Mouse (Mus musculus): ENCODE measurements at regions not wholly inside any gene's neighbourhood (a gene's known extent, or its start where the extent isn't known, plus 50 kb on each side); places are given as distances from the start of the nearest gene placed in this dataset.

- H3K4me3 ChIP-seq (replicated peaks) = no peak overlapping the region
- no peak for TF ChIP-seq GATA1 (IDR thresholded peaks at IDR 0.05; ENCODE audit: low read length)
- no peaks in the 10 kb centered on the region for H3K4me1 ChIP-seq (ENCODE audit: control insufficient read depth)
- peaks cover 13% of the 10 kb centered on the region for H3K9me3 ChIP-seq (ENCODE audit: control insufficient read depth, low read length)
- H3K27me3 ChIP-seq (ENCODE audit: control insufficient read depth) = no peaks in the 10 kb centered on the region
- no peaks in the 10 kb centered on the region for H3K36me3 ChIP-seq (ENCODE audit: control insufficient read depth)
These were observed 386.4 kb downstream of the Prdm2 start for GRCm38 (mm10) chr4:142826250-142826893.

GRCm38 (mm10) chr4:142825786-142826185 lies 387.0 kb downstream of the Prdm2 start:
- Histone ChIP-seq H3K4me1 (ENCODE audit: control insufficient read depth) (no peaks in the 10 kb centered on the region), H3K4me3 (replicated peaks) (no peak overlapping the region), H3K27me3 (ENCODE audit: control insufficient read depth) (no peaks in the 10 kb centered on the region), H3K9me3 (ENCODE audit: control insufficient read depth, low read length) (peaks cover 16% of the 10 kb centered on the region), H3K36me3 (ENCODE audit: control insufficient read depth) (no peaks in the 10 kb centered on the region)
- TF ChIP-seq TAL1 (IDR thresholded peaks at IDR 0.05; ENCODE audit: low read length) (no peak), GATA1 (IDR thresholded peaks at IDR 0.05; ENCODE audit: low read length) (no peak)

DNA sequence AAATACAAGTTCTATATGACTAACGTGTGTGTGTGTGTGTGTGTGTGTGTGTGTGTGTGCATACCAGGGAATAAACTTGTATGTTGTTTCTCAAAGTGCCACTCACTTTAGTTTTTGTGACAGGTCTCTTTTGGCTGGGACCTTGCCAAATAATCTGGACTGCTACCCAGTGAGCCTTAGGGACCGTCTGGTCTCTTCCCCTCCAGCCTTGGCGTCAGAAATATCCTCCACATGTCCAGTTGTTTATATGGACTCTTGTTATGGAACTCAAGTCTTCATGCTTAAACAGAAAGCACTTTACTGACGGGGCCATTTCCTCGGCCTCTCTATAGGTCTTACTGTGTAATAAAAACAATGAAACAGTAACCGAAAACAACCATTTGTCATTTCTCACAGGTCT lies 394.4 kb downstream of the Prdm2 start:
- TF ChIP-seq GATA1 (IDR thresholded peaks at IDR 0.05; ENCODE audit: low read length) = no peak
- no peak for TF ChIP-seq TAL1 (IDR thresholded peaks at IDR 0.05; ENCODE audit: low read length)
- Histone ChIP-seq H3K4me1 (ENCODE audit: control insufficient read depth) (no peaks in the 10 kb centered on the region), H3K27me3 (ENCODE audit: control insufficient read depth) (no peaks in the 10 kb centered on the region), H3K4me3 (replicated peaks) (no peak overlapping the region), H3K36me3 (ENCODE audit: control insufficient read depth) (no peaks in the 10 kb centered on the region), H3K9me3 (ENCODE audit: control insufficient read depth, low read length) (peaks cover 50% of the 10 kb centered on the region)

- peaks cover 54% of the 10 kb centered on the region for H3K9me3 ChIP-seq (ENCODE audit: control insufficient read depth, low read length)
- no peak overlapping the region for H3K4me3 ChIP-seq (replicated peaks)
- H3K4me1 ChIP-seq (ENCODE audit: control insufficient read depth) = no peaks in the 10 kb centered on the region
- TF ChIP-seq GATA1 (IDR thresholded peaks at IDR 0.05; ENCODE audit: low read length) (no peak), TAL1 (IDR thresholded peaks at IDR 0.05; ENCODE audit: low read length) (no peak)
- no peaks in the 10 kb centered on the region for H3K36me3 ChIP-seq (ENCODE audit: control insufficient read depth)
- no peaks in the 10 kb centered on the region for H3K27me3 ChIP-seq (ENCODE audit: control insufficient read depth)
These were observed 395.8 kb downstream of the Prdm2 start for GRCm38 (mm10) chr4:142816986-142817385.

DNA sequence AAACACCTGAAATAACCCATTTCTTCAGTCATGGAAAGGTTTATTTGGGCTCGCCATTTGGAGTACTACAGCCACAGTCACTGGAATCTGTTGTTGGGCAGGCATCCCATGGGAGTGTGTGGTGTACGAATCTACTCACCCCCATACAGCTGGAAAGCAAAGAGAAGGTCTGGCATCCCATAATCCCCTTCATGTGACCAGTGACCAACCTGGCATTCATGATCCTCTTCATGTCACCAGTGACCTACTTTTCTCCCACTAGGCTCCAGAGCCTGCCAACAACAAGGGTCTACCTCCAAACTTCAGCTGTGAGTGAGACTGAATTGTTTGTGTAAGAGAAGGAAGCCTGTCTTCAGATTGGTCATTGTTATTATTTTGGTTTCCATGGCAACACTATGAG lies 409.0 kb downstream of the Prdm2 start:
- H3K27me3 ChIP-seq (ENCODE audit: control insufficient read depth) = no peaks in the 10 kb centered on the region
- no peaks in the 10 kb centered on the region for H3K36me3 ChIP-seq (ENCODE audit: control insufficient read depth)
- TF ChIP-seq TAL1 (IDR thresholded peaks at IDR 0.05; ENCODE audit: low read length) (no peak), GATA1 (IDR thresholded peaks at IDR 0.05; ENCODE audit: low read length) (no peak)
- H3K4me3 ChIP-seq (replicated peaks) = no peak overlapping the region
- H3K4me1 ChIP-seq (ENCODE audit: control insufficient read depth) = no peaks in the 10 kb centered on the region
- H3K9me3 ChIP-seq (ENCODE audit: control insufficient read depth, low read length) = peaks cover 28% of the 10 kb centered on the region

GRCm38 (mm10) chr4:142799291-142799690 lies 413.5 kb downstream of the Prdm2 start:
- H3K9me3 ChIP-seq (ENCODE audit: control insufficient read depth, low read length) = peaks cover 21% of the 10 kb centered on the region
- TF ChIP-seq TAL1 (IDR thresholded peaks at IDR 0.05; ENCODE audit: low read length) = no peak
- no peak for TF ChIP-seq GATA1 (IDR thresholded peaks at IDR 0.05; ENCODE audit: low read length)
- H3K4me1 ChIP-seq (ENCODE audit: control insufficient read depth) = no peaks in the 10 kb centered on the region
- H3K27me3 ChIP-seq (ENCODE audit: control insufficient read depth) = no peaks in the 10 kb centered on the region
- no peaks in the 10 kb centered on the region for H3K36me3 ChIP-seq (ENCODE audit: control insufficient read depth)
- no peak overlapping the region for H3K4me3 ChIP-seq (replicated peaks)

- TF ChIP-seq TAL1 (IDR thresholded peaks at IDR 0.05; ENCODE audit: low read length) (no peak), GATA1 (IDR thresholded peaks at IDR 0.05; ENCODE audit: low read length) (no peak)
- no peaks in the 10 kb centered on the region for H3K4me1 ChIP-seq (ENCODE audit: control insufficient read depth)
- H3K36me3 ChIP-seq (ENCODE audit: control insufficient read depth) = no peaks in the 10 kb centered on the region
- peaks cover 20% of the 10 kb centered on the region for H3K9me3 ChIP-seq (ENCODE audit: control insufficient read depth, low read length)
- no peaks in the 10 kb centered on the region for H3K27me3 ChIP-seq (ENCODE audit: control insufficient read depth)
- H3K4me3 ChIP-seq (replicated peaks) = no peak overlapping the region
These were observed 414.0 kb downstream of the Prdm2 start for GRCm38 (mm10) chr4:142798834-142799233.

DNA sequence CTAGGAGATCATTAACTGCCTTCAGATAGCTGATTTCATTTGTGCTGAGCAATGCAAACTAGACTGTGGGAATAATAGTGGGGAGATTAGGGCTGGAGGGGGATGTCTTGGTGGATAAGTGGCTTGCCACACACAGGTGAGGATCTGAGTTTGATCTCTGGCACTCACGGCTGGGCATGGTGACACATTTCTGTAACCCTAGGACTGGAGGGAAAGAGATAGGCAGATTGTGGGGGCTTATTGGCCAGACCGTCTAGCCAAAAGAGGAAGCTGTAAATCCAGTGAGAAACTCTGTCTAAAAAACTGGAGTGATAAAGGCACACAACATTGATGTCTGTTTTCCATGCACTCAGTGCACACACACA lies 420.2 kb downstream of the Prdm2 start:
- no peak for TF ChIP-seq GATA1 (IDR thresholded peaks at IDR 0.05; ENCODE audit: low read length)
- no peak for TF ChIP-seq TAL1 (IDR thresholded peaks at IDR 0.05; ENCODE audit: low read length)
- Histone ChIP-seq H3K4me1 (ENCODE audit: control insufficient read depth) (no peaks in the 10 kb centered on the region), H3K4me3 (replicated peaks) (no peak overlapping the region), H3K27me3 (ENCODE audit: control insufficient read depth) (no peaks in the 10 kb centered on the region), H3K36me3 (ENCODE audit: control insufficient read depth) (no peaks in the 10 kb centered on the region), H3K9me3 (ENCODE audit: control insufficient read depth, low read length) (peaks cover 2% of the 10 kb centered on the region; the same call in 1 of the 2 replicates)

GRCm38 (mm10) chr4:142791823-142792605 lies 420.8 kb downstream of the Prdm2 start:
- H3K27me3 ChIP-seq (ENCODE audit: control insufficient read depth) = no peaks in the 10 kb centered on the region
- no peaks in the 10 kb centered on the region for H3K36me3 ChIP-seq (ENCODE audit: control insufficient read depth)
- H3K4me3 ChIP-seq (replicated peaks) = no peak overlapping the region
- TF ChIP-seq TAL1 (IDR thresholded peaks at IDR 0.05; ENCODE audit: low read length) (no peak), GATA1 (IDR thresholded peaks at IDR 0.05; ENCODE audit: low read length) (no peak)
- H3K4me1 ChIP-seq (ENCODE audit: control insufficient read depth) = no peaks in the 10 kb centered on the region
- peaks cover 2% of the 10 kb centered on the region; the same call in 1 of the 2 replicates for H3K9me3 ChIP-seq (ENCODE audit: control insufficient read depth, low read length)
